Comparison of ENCODE assay signal across 9 mouse cellular contexts in genomic region chr4:126150297-126150948, GRCm38 (mm10). TPM values are rescaled to one million over a fixed set of nuclear protein-coding genes. Genes with fewer than 3 reads are reported as not detected.
DNase-seq lines count a peak whose midpoint lies in the region; ATAC-seq and TF ChIP-seq lines count a peak whose summit lies in the region.
"Had no signal": no experiment of that assay in that cellular context is flagged by ENCODE, and none has a peak within 500 bp of the region (broad histone marks: within the 10 kb centered on the region; RNA-seq: fewer than 3 reads in every experiment).

No protein-coding gene starts in this region.

- H3K4me1 ChIP-seq in hindbrain, embryonic 11.5 days (replicated peaks; ENCODE audit: control insufficient read depth, insufficient read depth, low read length): peaks cover 12% of the 10 kb centered on the region
- peaks cover 16% of the 10 kb centered on the region for H3K4me1 ChIP-seq in hindbrain, embryonic 14.5 days (replicated peaks; ENCODE audit: control insufficient read depth, insufficient read depth, low read length)
- peaks cover 52% of the 10 kb centered on the region for H3K4me1 ChIP-seq in embryonic facial prominence, embryonic 15.5 days
- H3K4me1 ChIP-seq in neural tube, embryonic 13.5 days (replicated peaks): peaks cover 30% of the 10 kb centered on the region
- peaks cover 24% of the 10 kb centered on the region for H3K4me1 ChIP-seq in thymus, adult 2 months (replicated peaks; ENCODE audit: control insufficient read depth, insufficient read depth, low read length)

- 44% methylated on average over 16 of the region's 16 CpGs for WGBS in hindbrain, embryonic 11.5 days
- 58% methylated on average over 16 of the region's 16 CpGs for WGBS in hindbrain, embryonic 14.5 days
- WGBS in embryonic facial prominence, embryonic 15.5 days: 18% methylated on average over 16 of the region's 16 CpGs
- 64% methylated on average over 16 of the region's 16 CpGs for WGBS in neural tube, embryonic 13.5 days
- WGBS in thymus, adult 2 months: 82% methylated on average over 16 of the region's 16 CpGs

- no peak for ATAC-seq in hindbrain, embryonic 11.5 days (ENCODE audit: low FRiP score)
- no peak for ATAC-seq in hindbrain, embryonic 14.5 days (ENCODE audit: low FRiP score)
- ATAC-seq in embryonic facial prominence, embryonic 15.5 days (ENCODE audit: insufficient number of reproducible peaks, low FRiP score, low TSS enrichment, low read depth): peak; percentile 92
- ATAC-seq in neural tube, embryonic 13.5 days (ENCODE audit: low read depth): peak; percentile 9; the same call in 1 of the 2 replicates

- no peak for TF ChIP-seq POLR2A in thymus, adult 2 months (IDR thresholded peaks at IDR 0.05; ENCODE audit: control insufficient read depth, extremely low read depth, insufficient read depth, low read length, poor library complexity)

- no peak overlapping the region for H3K4me3 ChIP-seq in hindbrain, embryonic 11.5 days (ENCODE audit: low read depth, low read length)
- H3K4me3 ChIP-seq in hindbrain, embryonic 14.5 days (replicated peaks; ENCODE audit: low read length): no peak overlapping the region
- H3K4me3 ChIP-seq in embryonic facial prominence, embryonic 15.5 days (replicated peaks): peak overlapping the region; percentile 64
- peak overlapping the region; percentile 46 for H3K4me3 ChIP-seq in neural tube, embryonic 13.5 days
- no peak overlapping the region for H3K4me3 ChIP-seq in thymus, adult 2 months (ENCODE audit: control insufficient read depth, insufficient read depth, low read length)

- H3K9ac ChIP-seq in hindbrain, embryonic 11.5 days (ENCODE audit: low read depth, low read length): no peak overlapping the region
- H3K9ac ChIP-seq in hindbrain, embryonic 14.5 days: no peak overlapping the region
- H3K9ac ChIP-seq in embryonic facial prominence, embryonic 15.5 days: no peak overlapping the region
- no peak overlapping the region for H3K9ac ChIP-seq in neural tube, embryonic 13.5 days

- H3K9me3 ChIP-seq in hindbrain, embryonic 11.5 days (ENCODE audit: control insufficient read depth, low read length): no peaks in the 10 kb centered on the region
- H3K9me3 ChIP-seq in hindbrain, embryonic 14.5 days (ENCODE audit: control insufficient read depth, low read length): no peaks in the 10 kb centered on the region
- H3K9me3 ChIP-seq in embryonic facial prominence, embryonic 15.5 days (replicated peaks): no peaks in the 10 kb centered on the region
- no peaks in the 10 kb centered on the region for H3K9me3 ChIP-seq in neural tube, embryonic 13.5 days
- H3K9me3 ChIP-seq: G1E had no signal

- peak; percentile 75 for DNase-seq in hindbrain, embryonic 11.5 days (ENCODE audit: low spot score)
- DNase-seq in hindbrain, embryonic 14.5 days (ENCODE audit: low spot score): no peak
- peak; percentile 83 for DNase-seq in heart, postnatal 25 days (ENCODE audit: low spot score)
- DNase-seq in liver: peak; percentile 68
- no peak for DNase-seq in thymus, adult 2 months
- DNase-seq in left cerebral cortex, postnatal 25 days (ENCODE audit: low spot score in 2 of 2): no peak

- intact Hi-C loops in heart, postnatal 25 days (cut with DNase I): no loop called here
- intact Hi-C loops in left cerebral cortex, postnatal 25 days (cut with DNase I): no loop called here

- no peak for TF ChIP-seq CTCF in thymus, adult 2 months (IDR thresholded peaks at IDR 0.05; ENCODE audit: borderline replicate concordance, control insufficient read depth, extremely low read depth, insufficient read depth, low read length, poor library complexity)

- peak overlapping the region; percentile 73; the same call in 1 of the 2 replicates for H3K4me2 ChIP-seq in hindbrain, embryonic 11.5 days (replicated peaks; ENCODE audit: low read depth, low read length)
- no peak overlapping the region for H3K4me2 ChIP-seq in hindbrain, embryonic 14.5 days (replicated peaks)
- peak overlapping the region; percentile 89 for H3K4me2 ChIP-seq in embryonic facial prominence, embryonic 15.5 days (replicated peaks)
- peak overlapping the region; percentile 65; the same call in 1 of the 2 replicates for H3K4me2 ChIP-seq in neural tube, embryonic 13.5 days

- H3K27ac ChIP-seq in hindbrain, embryonic 11.5 days (ENCODE audit: low read depth, low read length): no peak overlapping the region
- H3K27ac ChIP-seq in hindbrain, embryonic 14.5 days: no peak overlapping the region
- peak overlapping the region; percentile 92 for H3K27ac ChIP-seq in embryonic facial prominence, embryonic 15.5 days (replicated peaks)
- H3K27ac ChIP-seq in neural tube, embryonic 13.5 days (replicated peaks): 0 out of 2 replicates have a peak overlapping the region, but pooled peaks have one; percentile 68
- no peak overlapping the region for H3K27ac ChIP-seq in thymus, adult 2 months (ENCODE audit: control insufficient read depth, insufficient read depth, low read length)

- peaks cover 25% of the 10 kb centered on the region for H3K27me3 ChIP-seq in hindbrain, embryonic 11.5 days (ENCODE audit: control insufficient read depth, insufficient read depth, low read length)
- peaks cover 40% of the 10 kb centered on the region for H3K27me3 ChIP-seq in hindbrain, embryonic 14.5 days (ENCODE audit: control insufficient read depth, insufficient read depth, low read length)
- no peaks in the 10 kb centered on the region for H3K27me3 ChIP-seq in embryonic facial prominence, embryonic 15.5 days
- peaks cover 44% of the 10 kb centered on the region for H3K27me3 ChIP-seq in neural tube, embryonic 13.5 days
- H3K27me3 ChIP-seq in thymus, adult 2 months (ENCODE audit: control insufficient read depth, insufficient read depth, low read length): no peaks in the 10 kb centered on the region

- no peaks in the 10 kb centered on the region for H3K36me3 ChIP-seq in hindbrain, embryonic 11.5 days (ENCODE audit: control insufficient read depth, insufficient read depth, low read length)
- no peaks in the 10 kb centered on the region for H3K36me3 ChIP-seq in hindbrain, embryonic 14.5 days (replicated peaks; ENCODE audit: control insufficient read depth, insufficient read depth)
- H3K36me3 ChIP-seq in embryonic facial prominence, embryonic 15.5 days: no peaks in the 10 kb centered on the region; the same call in none of the 2 replicates
- H3K36me3 ChIP-seq in neural tube, embryonic 13.5 days: no peaks in the 10 kb centered on the region
- H3K36me3 ChIP-seq in thymus, adult 2 months (ENCODE audit: control insufficient read depth, insufficient read depth, low read length): no peaks in the 10 kb centered on the region
- H3K36me3 ChIP-seq: G1E had no signal

RNA-seq across cellular contexts. Expression of gene Eva1b, which starts 2.9 kb away (rescaled TPM):
- polyA plus RNA-seq in hindbrain, embryonic 11.5 days (2014; fragmentation: Nextera tagmentation; extraction: Ambion mirVana): 33.1 and 36.0 TPM in 2 replicates
- polyA plus RNA-seq in hindbrain, embryonic 14.5 days (2014; fragmentation: Nextera tagmentation; extraction: Ambion mirVana): 13.5 and 19.2 TPM in 2 replicates
- 84.3 and 94.6 TPM in 2 replicates for polyA plus RNA-seq in embryonic facial prominence, embryonic 15.5 days (2015; fragmentation: Nextera tagmentation; extraction: Ambion mirVana)
- 10 to 100 TPM; 15.2 to 17.6 TPM for total RNA-seq in heart, postnatal 25 days (2021)
- 15.3 and 19.8 TPM in 2 replicates for polyA plus RNA-seq in neural tube, embryonic 13.5 days (2015; fragmentation: Nextera tagmentation; extraction: Ambion mirVana)
- polyA plus RNA-seq in thymus, adult 2 months (2012; rRNA removed): 94.3 and 95.2 TPM in 2 replicates
- total RNA-seq in left cerebral cortex, postnatal 25 days (2021): 1 to 10 TPM; 4.1 to 4.4 TPM

RNA-seq across cellular contexts. Expression of gene Sh3d21, which starts 12.9 kb away (rescaled TPM):
- polyA plus RNA-seq in hindbrain, embryonic 11.5 days (2014; fragmentation: Nextera tagmentation; extraction: Ambion mirVana): 2.0 and 2.7 TPM in 2 replicates
- polyA plus RNA-seq in hindbrain, embryonic 14.5 days (2014; fragmentation: Nextera tagmentation; extraction: Ambion mirVana): 1.1 TPM in 2 replicates
- 15.0 and 16.8 TPM in 2 replicates for polyA plus RNA-seq in embryonic facial prominence, embryonic 15.5 days (2015; fragmentation: Nextera tagmentation; extraction: Ambion mirVana)
- 1 to 10 TPM; 1.9 to 3.1 TPM for total RNA-seq in heart, postnatal 25 days (2021)
- polyA plus RNA-seq in neural tube, embryonic 13.5 days (2015; fragmentation: Nextera tagmentation; extraction: Ambion mirVana): 0.89 and 2.0 TPM in 2 replicates
- 0.75 and 1.2 TPM in 2 replicates for polyA plus RNA-seq in thymus, adult 2 months (2012; rRNA removed)
- total RNA-seq in left cerebral cortex, postnatal 25 days (2021): under 1 TPM; 0.27 to 0.69 TPM

RNA-seq across cellular contexts. Expression of gene Stk40, which starts 46.7 kb away (rescaled TPM):
- 19.0 and 26.0 TPM in 2 replicates for polyA plus RNA-seq in hindbrain, embryonic 11.5 days (2014; fragmentation: Nextera tagmentation; extraction: Ambion mirVana)
- 24.2 and 25.2 TPM in 2 replicates for polyA plus RNA-seq in hindbrain, embryonic 14.5 days (2014; fragmentation: Nextera tagmentation; extraction: Ambion mirVana)
- 37.4 and 38.7 TPM in 2 replicates for polyA plus RNA-seq in embryonic facial prominence, embryonic 15.5 days (2015; fragmentation: Nextera tagmentation; extraction: Ambion mirVana)
- total RNA-seq in heart, postnatal 25 days (2021): 10 to 100 TPM; 37.6 to 38.7 TPM
- 33.9 and 37.7 TPM in 2 replicates for polyA plus RNA-seq in neural tube, embryonic 13.5 days (2015; fragmentation: Nextera tagmentation; extraction: Ambion mirVana)
- 36.5 and 43.1 TPM in 2 replicates for polyA plus RNA-seq in thymus, adult 2 months (2012; rRNA removed)
- 10 to 100 TPM; 33.9 to 35.6 TPM for total RNA-seq in left cerebral cortex, postnatal 25 days (2021)

RNA-seq across cellular contexts. Expression of gene Thrap3, which starts 52.1 kb away (rescaled TPM):
- 191 and 228 TPM in 2 replicates for polyA plus RNA-seq in hindbrain, embryonic 11.5 days (2014; fragmentation: Nextera tagmentation; extraction: Ambion mirVana)
- polyA plus RNA-seq in hindbrain, embryonic 14.5 days (2014; fragmentation: Nextera tagmentation; extraction: Ambion mirVana): 127 and 139 TPM in 2 replicates
- polyA plus RNA-seq in embryonic facial prominence, embryonic 15.5 days (2015; fragmentation: Nextera tagmentation; extraction: Ambion mirVana): 191 and 208 TPM in 2 replicates
- 100 to 1,000 TPM; 108 to 111 TPM for total RNA-seq in heart, postnatal 25 days (2021)
- polyA plus RNA-seq in neural tube, embryonic 13.5 days (2015; fragmentation: Nextera tagmentation; extraction: Ambion mirVana): 143 and 165 TPM in 2 replicates
- 91.8 and 101 TPM in 2 replicates for polyA plus RNA-seq in thymus, adult 2 months (2012; rRNA removed)
- 100 to 1,000 TPM; 133 to 147 TPM for total RNA-seq in left cerebral cortex, postnatal 25 days (2021)

RNA-seq across cellular contexts. Expression of gene Lsm10, which starts 54.0 kb away (rescaled TPM):
- polyA plus RNA-seq in hindbrain, embryonic 11.5 days (2014; fragmentation: Nextera tagmentation; extraction: Ambion mirVana): 44.1 and 45.5 TPM in 2 replicates
- 49.1 and 51.2 TPM in 2 replicates for polyA plus RNA-seq in hindbrain, embryonic 14.5 days (2014; fragmentation: Nextera tagmentation; extraction: Ambion mirVana)
- polyA plus RNA-seq in embryonic facial prominence, embryonic 15.5 days (2015; fragmentation: Nextera tagmentation; extraction: Ambion mirVana): 55.4 and 60.6 TPM in 2 replicates
- total RNA-seq in heart, postnatal 25 days (2021): 10 to 100 TPM; 10.7 to 12.1 TPM
- 47.7 and 54.3 TPM in 2 replicates for polyA plus RNA-seq in neural tube, embryonic 13.5 days (2015; fragmentation: Nextera tagmentation; extraction: Ambion mirVana)
- 41.0 and 41.7 TPM in 2 replicates for polyA plus RNA-seq in thymus, adult 2 months (2012; rRNA removed)
- 10 to 100 TPM; 13.1 to 14.8 TPM for total RNA-seq in left cerebral cortex, postnatal 25 days (2021)

Comparison
In these comparisons a context has a peak if more than half of its experiments do, and no peak if none do; other contexts are left out.
1. DNase-seq: peak in hindbrain, embryonic 11.5 days (single experiment), heart, postnatal 25 days (single experiment) and liver (single experiment); none in hindbrain, embryonic 14.5 days (single experiment), thymus, adult 2 months (single experiment) and left cerebral cortex, postnatal 25 days (0 of 2).
2. ATAC-seq: peak in embryonic facial prominence, embryonic 15.5 days (single experiment) and neural tube, embryonic 13.5 days (single experiment); none in hindbrain, embryonic 11.5 days (single experiment) and hindbrain, embryonic 14.5 days (single experiment).
3. H3K27ac ChIP-seq: peak in embryonic facial prominence, embryonic 15.5 days (single experiment) and neural tube, embryonic 13.5 days (single experiment); none in hindbrain, embryonic 11.5 days (single experiment), hindbrain, embryonic 14.5 days (single experiment) and thymus, adult 2 months (single experiment).
4. H3K4me3 ChIP-seq: peak in embryonic facial prominence, embryonic 15.5 days (single experiment) and neural tube, embryonic 13.5 days (single experiment); none in hindbrain, embryonic 11.5 days (single experiment), hindbrain, embryonic 14.5 days (single experiment) and thymus, adult 2 months (single experiment).